Mouse (Mus musculus) cerebellum, postnatal 4 days (tissue): ENCODE results near the gene Kctd7.

ENCODE experiments used
- DNase-seq, 2 experiments: peaks; one replicate each; pipeline ENCODE4 v3.0.0; 2022; ENCODE audit warnings: low spot score in 2 of 2, mixed read lengths in 1 of 2

Kctd7 gene

GRCm38 (mm10) chr5:130143101-130143500 is 1.6 kb upstream of the Kctd7 start:
- DNase-seq: no peak

DNA sequence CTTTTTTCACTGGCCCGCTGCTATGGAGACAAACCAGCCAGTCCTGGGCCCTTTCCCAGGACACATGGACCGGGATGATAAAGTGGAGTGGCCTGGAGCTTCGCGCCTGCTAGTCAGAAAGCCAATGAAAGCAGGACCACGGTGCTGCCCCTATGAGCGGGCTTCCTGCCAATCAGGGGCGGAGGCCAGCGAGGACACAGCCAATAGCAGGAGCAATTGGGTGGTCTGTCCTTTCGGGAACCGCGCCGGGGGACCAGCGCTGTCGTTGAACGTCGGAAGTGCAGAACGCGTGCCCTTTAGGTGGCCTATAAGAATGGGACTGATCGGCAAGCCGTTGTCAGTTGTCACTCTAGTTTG is 706 bp upstream of the Kctd7 start:
- DNase-seq: peak; percentile 67 to 89

DNA sequence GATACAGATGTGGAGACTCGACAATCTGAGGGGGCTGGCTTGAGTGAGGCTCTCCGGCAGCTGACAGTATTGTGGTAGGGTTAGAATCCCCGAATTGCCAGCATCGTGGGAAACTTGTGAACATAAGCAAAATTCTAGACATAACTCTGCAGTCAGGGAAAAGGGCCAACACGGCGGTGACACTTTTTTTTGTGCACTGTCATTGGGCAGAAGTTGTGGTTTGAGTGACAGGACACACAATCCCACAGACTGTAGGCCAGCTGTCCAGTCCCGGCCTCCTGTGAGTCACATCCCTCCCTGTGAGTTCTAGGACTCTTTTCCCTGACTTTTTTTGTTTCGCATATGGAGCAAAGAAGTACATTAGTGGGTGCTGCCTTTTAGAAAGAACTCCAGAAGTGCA is 1.3 kb downstream of the Kctd7 start:
- no peak for DNase-seq

- no peak for DNase-seq
Measured at GRCm38 (mm10) chr5:130149726-130150310, 5.2 kb downstream of the Kctd7 start.

GRCm38 (mm10) chr5:130154286-130154685 is 9.6 kb downstream of the Kctd7 start:
- no peak for DNase-seq

- no peak for DNase-seq
Measured at GRCm38 (mm10) chr5:130158545-130158944, 13.9 kb downstream of the Kctd7 start.

DNA sequence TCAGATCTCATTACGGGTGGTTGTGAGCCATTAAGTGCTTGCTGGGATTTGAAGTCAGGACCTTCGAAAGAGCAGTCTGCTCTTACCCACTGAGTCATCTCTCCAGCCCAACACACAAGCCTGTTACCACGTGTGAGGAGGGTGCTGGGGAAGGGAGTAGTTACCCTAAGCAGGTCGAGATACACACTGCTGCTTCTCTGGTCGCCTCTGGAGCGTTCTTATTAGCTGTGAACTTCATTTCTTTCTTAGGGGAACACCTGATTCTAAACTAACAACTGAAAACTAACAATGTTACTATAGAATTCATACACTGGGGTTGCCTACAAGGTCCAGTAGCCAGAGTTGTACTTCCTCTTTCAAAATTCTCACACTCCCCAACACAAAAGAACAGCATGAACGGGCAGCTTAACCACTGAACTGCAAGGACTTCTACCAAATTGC is 15.1 kb downstream of the Kctd7 start:
- DNase-seq: no peak

DNA sequence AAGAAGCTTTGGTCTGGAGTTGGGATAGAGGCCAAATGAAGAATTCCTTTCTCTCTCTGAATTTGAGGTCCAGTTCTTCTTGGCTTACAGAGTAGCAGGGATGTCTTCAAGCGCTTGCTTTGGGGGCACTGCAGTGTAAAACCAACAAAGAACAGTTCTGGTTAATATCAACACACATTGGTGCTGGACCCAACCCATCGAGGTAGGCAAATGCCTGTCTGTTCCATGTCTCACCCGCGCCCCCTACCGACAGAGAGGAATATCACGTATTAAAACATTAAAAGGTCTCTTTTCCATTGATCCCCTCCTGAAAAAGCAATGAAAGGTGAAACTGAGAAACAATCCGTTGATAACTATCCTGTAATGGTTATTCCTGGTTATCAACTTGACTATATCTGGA is 19.0 kb downstream of the Kctd7 start:
- peak; percentile 44 to 66 for DNase-seq

DNA sequence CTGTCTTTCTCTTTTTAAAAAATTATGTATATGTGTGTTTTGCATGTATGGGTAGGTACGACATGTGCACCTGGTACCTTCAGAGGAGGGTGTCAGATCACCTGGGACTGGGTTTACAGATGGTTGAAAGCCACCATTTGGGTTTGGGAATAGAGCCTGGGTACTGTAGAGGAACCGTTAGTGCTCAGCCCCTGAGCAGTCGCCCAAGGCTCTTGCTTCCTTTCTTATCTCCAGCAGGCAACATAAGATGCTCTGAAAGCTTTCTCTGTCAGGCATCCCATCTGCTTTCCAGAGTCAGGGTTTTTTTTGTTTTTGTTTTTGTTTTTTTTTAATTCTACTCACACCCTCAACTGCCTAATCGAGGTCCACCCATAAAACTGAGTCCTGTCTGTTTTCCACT is 20.6 kb downstream of the Kctd7 start:
- no peak for DNase-seq

- DNase-seq: no peak
Measured at GRCm38 (mm10) chr5:130169109-130169508, 24.4 kb downstream of the Kctd7 start.

GRCm38 (mm10) chr5:130170666-130171422 is 26.2 kb downstream of the Kctd7 start:
- no peak for DNase-seq

DNA sequence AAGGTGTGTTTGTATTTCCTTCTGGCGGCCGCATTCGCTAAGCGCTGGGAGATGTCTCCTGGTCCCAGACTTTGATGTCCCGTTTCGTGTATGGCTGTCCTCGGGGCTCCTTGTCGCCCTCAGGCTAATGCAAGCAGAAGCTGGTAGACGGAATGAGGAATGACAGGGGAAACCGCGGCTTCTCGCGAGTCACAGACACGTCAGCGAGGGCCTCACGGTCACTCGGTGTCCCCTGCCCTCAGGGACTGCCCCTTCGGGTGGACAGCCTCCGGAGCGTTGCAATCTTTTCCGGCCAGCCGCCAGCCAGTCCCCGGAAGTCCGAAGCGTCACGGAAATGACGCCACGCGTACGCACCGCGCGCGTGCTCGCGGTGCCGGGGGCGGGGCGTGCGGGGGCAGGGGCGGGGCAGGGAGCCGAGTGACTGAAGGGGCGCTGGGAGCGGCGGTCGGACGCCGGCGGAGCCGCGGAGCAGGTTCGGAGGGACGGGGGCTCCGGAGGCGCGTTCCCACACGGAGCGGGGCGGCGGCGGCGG is 26.8 kb downstream of the Kctd7 start, which contains the start of gene Rabgef1:
Gene Rabgef1 (plus strand): TSS at position 376 of the 532 bp plus-strand sequence.
- peak; percentile 82 to 93 for DNase-seq

- DNase-seq: no peak
Measured at GRCm38 (mm10) chr5:130171956-130172601, 27.4 kb downstream of the Kctd7 start.

- DNase-seq: no peak
Measured at GRCm38 (mm10) chr5:130173012-130173411, 28.4 kb downstream of the Kctd7 start.

GRCm38 (mm10) chr5:130177871-130178270 is 33.2 kb downstream of the Kctd7 start:
- no peak for DNase-seq

DNA sequence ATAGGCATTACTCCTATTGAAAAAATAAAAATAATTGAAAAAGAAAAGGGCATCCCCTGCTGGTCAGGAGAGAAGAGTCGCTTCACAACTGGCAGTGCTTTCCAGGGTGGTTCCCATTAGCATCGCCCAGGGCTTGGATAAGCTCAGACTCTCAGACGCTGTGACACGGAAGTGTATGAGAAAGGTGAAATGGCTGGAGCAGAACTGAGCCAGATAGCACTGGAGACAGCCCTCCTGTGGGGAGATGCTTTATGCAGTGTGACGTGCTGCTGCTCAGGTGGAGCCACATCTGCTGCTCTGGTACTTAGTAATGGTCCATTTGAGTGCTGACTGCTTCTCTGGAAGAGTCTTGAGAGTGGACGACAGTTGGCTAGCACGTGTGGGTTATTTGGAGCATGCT is 35.7 kb downstream of the Kctd7 start:
- no peak for DNase-seq

DNA sequence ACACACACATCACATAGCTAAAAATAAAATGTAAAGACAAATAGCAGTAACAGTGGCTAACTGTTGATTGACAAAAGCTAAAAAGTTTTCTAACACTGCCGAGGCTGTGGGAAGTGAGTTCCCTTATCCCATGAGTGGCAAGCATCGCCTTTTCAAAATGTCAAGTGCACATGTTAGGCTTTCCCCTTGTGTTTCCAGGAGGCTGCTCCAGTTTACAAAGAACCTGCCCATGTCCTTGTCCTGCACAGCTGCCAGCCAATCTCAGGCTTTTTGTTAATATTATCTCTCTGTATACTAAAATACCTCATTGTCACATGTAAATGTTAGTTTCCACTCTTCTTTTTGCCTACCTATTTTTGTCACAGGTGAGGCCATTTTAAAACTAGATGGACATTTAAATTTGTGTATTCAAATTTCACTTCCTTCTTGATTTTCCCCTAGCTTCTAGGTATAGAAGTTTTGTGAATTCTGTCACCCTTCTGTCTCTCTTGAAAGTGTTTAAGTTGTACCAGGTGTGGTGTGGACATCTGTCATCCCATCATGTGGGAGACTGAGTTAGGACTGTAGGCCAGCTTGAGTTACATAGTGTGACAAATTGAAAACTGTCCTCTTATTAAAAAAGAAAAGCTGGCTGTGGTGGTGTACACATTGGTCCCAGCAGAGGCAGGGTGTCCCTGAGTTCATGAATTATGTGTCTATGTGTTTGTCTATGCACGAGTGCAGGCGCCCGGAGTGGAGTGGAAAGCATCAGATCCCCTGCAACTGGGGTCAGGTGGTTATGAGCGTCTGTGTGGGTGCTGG is 37.3 kb downstream of the Kctd7 start:
- DNase-seq: no peak

DNA sequence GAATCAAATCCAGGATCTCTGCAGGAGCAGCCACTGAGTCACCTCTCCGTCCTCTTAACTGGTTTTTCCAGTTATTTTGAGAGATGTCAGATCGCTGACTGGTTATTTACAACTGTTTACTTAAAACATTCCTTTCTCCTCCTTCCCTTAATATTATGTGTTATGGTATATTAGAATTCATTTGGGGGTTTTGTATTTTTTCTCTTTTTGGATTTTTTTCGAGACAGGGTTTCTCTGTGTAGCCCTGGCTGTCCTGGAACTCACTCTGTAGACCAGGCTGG is 37.8 kb downstream of the Kctd7 start:
- DNase-seq: no peak

- no peak for DNase-seq
Measured at GRCm38 (mm10) chr5:130184193-130184856, 39.7 kb downstream of the Kctd7 start.

- no peak for DNase-seq
Measured at GRCm38 (mm10) chr5:130185312-130185711, 40.7 kb downstream of the Kctd7 start.

GRCm38 (mm10) chr5:130187383-130187782 is 42.7 kb downstream of the Kctd7 start:
- DNase-seq: no peak

GRCm38 (mm10) chr5:130190909-130191308 is 46.2 kb downstream of the Kctd7 start:
- no peak for DNase-seq
